Mouse (Mus musculus) induced T-regulatory cell, adult 2 months (primary cell): ENCODE measurements around the gene Rps6kc1.

ENCODE experiments used
- DNase-seq: peaks from one replicate; pipeline ENCODE4 v3.0.0-alpha.2; 2012; ENCODE audit warnings: low read depth

The Rps6kc1 gene

DNA sequence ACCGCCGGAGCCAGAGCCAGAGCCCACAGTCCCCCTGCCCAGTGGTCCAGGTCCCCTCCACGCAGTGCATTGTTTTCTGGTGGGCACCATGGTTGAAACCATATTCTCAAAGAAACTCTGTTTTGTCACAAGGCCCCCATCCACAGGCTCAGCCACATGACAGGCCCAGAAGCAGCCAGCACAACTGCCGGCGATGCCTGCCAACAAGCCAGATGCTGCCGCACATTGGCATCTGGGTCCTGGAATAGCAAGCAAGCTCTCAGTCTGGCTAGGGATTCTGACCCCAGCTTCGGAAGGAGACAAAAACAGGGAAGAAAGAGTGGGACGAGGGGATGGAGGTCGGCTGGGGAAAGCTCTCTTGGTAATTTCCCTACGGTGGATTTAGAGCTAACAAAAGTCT, 147.8 kb downstream of the Rps6kc1 start:
- no peak for DNase-seq

DNA sequence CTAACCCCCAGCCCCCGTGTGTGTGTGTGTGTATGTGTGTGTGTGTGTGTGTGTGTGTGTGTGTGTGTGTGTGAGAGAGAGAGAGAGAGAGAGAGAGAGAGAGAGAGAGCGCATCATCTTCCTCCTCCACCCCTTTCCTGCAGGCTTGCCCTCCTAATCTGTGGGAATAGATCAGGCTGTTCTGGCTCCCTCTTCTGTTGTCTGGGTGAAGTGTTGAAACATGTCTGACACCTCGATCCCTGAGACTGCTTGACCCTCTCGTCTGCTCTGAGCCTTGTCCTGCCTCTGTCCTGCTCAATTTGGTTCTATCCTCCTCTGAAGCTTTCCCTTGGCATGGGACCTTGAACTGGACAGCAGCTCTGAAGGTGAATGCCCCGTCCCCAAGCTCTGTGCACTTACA, 149.8 kb downstream of the Rps6kc1 start:
- no peak for DNase-seq

DNA sequence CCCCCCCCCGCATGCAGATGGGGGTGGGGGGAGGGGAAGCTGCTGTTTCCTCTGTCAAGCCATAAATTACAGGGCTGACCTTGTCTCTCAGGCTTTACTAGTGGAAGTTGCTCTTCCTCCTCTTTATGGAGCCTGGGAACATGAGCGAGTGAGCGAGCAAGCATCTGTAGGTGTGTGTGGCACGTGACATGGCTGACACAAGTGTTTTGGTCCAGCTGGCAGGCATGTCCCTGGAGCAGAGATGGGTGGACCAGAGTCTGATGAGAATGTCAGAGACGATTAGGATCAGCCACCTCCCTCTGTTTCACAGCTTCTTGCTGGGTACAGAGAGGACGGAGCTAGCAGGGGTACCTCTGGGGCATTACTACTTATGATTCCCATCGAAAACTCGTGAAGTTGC, 153.7 kb downstream of the Rps6kc1 start:
- DNase-seq = no peak

DNA sequence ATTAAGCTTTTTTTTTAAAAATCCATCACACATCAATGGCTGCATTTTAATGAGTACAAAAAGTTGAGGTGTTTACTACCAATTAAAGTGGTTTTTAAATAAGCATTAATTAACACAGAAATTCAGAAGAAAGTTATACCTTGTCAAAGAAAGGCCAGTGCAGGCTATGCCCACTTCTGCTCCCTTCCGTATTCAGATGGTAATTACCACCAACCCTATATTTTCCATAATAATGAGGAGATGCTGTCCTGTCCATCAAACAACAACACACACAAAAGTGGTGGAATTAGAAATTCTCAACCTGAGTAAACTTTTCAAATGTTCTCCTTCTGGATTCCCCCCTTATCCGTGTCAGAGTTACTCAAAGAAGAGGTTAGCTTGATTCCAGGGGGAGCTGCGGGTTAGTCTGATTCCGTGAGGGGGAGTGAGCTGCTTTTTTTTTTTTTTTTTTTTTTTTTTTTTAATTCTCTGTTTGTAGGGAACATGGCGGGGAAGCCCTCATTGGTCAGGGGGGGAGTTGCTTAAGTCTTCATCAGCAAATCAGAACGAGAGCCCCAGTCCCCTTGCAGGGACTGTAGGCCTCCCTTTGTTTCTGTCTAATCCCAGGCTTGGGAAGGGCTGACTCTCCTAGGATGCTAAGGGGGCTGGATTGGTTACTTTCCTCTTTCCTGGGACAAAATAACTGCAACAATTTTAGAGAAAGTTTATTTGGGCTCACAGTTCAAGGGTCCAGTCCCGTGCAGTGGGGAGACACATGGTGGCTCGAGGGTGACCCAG, 159.6 kb downstream of the Rps6kc1 start:
- DNase-seq = no peak

DNA sequence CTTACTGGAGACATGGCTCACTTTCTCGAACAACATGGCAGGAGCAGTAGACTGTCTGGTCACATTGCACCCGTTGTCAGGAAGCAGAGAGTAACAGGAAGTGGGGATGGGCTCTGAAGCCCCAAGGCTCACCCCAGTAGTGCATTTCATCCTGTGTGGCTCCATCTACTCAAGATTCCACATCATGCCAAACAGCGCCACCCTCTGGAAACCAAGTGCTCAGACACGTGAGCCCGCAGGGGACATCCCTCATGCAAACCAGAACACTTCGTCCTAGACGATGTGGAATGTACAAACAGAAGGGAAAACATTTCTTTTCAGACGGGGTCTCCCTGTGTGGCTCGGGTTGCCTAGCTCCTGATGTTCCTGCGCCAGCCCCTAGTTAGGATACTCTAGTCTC, 162.6 kb downstream of the Rps6kc1 start:
- no peak for DNase-seq

DNA sequence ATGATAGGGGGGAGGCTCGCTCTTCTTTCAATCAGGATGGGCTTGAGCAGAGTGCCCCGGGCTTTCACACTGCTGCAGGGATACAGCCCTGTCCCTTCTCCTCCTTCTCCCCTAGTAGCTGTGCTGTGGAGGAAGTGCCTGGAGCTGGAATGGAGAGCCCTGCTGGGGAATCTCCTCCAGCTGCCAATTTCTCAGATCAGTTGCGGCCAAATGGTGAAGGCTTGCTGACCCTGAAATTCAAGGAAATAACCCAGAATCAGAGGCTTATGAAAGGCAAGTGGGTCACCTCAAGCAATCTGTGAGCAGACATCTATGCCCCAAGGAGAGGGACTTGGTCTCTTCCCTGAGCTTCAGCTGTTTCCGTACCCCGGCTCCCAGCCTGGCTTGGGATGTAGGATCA, 170.1 kb downstream of the Rps6kc1 start:
- DNase-seq = no peak

DNA sequence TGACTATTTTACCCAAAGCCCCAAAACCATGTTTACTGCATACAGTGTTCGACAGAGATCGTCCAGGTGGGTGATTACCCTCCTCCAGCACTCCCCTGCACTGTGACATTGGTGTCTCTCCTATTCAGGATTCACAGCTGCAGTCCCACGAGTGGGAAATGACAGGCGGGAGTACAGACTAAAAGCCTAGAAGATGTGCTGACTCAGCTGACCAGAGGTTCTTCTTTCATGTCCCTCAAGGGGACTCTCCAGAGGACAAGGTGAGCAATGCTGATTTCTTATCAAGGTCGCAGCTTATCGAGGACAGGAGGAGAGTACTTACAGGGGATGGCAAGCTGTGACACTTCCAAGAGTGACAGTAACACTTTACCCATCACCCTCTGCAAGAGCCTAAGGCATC, 178.8 kb downstream of the Rps6kc1 start:
- no peak for DNase-seq

DNA sequence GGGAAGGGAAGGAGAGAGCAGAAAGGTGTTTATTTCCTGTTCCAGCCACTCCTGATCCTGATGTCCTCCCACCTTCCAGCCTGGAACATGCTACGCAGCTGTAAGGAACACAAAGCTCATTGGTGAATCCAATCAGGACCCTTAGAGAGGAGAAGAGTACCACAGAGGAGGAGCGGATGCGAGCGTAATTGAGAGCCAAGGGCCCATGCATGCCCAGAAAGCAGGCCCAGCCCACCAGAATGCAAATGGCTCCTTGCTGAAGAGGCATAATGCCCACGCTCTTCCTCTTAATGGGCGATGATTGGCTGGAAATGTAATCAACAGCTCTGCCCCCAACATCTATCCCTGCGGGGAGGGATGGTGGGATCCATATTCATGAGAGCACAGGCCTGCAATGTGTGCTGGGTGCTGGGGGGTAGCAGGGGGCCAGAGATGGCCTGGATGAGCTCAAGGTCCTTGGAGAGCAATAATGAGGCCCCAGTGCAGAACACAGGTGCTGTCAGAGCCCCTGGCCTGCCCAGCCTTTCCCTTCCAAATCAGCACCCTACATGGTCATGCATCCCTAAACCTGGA, 182.0 kb downstream of the Rps6kc1 start:
- DNase-seq = no peak

DNA sequence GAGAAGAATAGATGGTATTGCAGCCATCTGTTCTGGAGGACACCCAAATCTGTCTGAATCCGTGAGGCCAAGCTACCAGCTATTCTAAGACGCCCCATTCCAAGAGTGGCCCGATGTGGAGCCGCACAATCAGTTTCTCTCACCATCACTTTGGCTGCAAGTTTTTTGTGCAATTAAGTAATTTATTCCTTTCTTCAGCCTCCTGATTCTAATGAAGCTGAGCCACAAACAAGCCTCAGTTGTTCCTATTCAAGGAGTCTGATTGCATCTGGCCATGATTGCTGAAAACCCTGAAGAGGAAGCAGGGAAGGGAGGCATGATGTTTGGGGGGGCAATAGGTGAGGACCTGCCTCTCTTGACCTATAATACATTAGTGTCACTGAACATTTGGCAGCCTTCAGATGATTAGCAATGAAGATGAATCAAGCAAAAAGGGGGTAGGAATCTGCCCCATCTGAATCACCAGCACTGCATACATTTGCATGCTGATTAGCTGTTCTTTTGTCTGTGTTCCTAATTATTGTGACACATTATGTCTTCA, 183.4 kb downstream of the Rps6kc1 start:
- DNase-seq = no peak

DNA sequence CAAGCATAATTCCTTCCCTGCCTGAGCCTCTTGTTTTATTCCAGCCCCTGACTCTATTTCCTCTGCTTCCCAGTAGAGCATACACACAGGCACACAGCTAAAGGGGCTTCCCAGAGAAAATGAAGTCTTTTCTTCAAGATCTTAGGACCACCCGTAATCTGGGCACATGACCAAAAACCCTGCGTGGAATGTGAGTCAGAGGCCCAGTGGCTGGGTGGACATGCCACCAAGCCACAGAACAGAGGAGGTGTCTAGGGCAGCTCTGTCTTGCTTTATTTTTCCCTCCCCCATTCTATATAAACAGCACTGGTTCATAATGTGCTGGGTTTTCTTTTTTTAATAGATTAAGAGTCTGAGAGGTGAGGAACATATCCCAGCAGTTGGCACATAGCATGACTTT, 184.2 kb downstream of the Rps6kc1 start:
- no peak for DNase-seq

DNA sequence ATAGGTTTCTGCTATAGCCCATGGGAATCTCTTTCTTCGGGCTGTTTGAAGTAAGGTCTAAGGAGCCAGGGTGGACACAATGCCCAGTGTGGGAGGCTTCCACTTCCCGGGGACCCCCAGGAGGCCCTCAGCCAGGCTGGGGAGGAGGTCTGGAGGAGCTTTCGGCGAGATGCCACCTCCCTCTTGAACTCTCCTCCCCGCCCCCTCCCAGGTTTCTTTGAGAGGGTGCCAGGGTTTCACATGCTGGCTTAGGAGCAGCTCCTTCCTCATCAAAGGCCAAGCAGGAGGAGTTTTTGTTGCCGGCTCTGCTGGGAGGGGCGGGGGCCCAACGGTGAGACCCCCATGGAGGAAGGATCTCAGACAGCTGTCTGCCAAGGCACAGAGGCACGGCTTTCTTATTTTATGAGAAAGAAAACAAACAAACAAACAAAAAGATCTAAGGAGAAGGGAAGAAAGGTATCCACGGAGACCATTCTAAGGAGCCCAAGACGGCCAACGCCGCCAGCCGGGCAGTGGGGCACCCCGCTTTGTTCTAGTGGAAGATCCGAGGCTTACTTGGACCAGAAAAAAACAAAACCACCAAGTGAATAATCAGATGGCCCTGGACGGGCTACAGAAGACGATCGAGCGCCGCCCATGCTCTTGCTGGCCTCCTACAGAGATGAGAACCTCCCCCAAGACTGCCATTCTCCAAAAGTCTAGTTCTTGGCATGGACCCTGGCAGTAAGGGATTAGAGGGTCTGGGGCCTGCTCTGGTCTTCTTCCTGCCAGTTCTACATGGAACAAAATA, 186.8 kb downstream of the Rps6kc1 start:
- no peak for DNase-seq

DNA sequence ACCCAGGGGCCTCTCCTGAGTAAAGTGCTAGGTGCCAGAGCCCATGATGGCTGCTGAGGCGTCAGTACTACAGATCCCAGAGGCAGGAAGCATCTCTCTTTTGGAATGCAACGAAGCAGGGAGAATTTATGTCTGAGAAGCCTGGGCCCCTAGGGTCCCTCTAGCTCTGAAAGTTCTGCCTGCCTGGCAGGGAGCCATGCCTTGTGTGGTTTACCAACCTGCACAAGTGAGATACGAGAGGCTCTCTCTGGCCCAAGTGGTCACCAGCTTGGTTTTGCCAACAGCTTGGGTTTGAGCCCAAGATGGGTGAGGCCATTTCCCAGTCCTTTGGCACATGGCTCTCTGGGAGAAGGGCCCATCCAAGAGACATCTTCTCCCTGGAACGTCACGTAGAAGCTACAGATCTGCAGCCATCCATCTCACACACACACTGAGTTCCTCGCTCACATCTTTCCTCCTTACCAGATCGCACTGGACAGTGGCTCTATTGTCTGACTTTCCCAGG, 187.6 kb downstream of the Rps6kc1 start:
- no peak for DNase-seq

DNA sequence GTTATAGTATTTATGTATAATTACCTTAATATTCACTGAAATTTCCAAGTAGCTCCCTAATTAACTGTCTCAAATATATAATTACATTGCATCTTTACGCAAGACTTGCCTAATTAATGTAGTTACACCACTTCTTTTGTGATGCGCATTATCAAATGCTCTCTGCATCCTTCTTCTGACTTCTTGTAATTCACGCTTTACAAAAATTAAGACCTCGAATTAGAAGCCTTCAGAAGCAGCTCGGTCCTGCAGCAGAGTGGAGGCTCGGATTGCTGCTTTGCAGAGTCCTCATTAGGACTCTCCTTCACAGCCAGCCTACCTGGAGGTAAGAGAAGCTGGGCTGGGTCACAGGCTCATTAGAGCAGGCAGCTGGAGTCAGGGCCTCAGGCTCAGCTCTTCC, 197.7 kb downstream of the Rps6kc1 start:
- DNase-seq = no peak

DNA sequence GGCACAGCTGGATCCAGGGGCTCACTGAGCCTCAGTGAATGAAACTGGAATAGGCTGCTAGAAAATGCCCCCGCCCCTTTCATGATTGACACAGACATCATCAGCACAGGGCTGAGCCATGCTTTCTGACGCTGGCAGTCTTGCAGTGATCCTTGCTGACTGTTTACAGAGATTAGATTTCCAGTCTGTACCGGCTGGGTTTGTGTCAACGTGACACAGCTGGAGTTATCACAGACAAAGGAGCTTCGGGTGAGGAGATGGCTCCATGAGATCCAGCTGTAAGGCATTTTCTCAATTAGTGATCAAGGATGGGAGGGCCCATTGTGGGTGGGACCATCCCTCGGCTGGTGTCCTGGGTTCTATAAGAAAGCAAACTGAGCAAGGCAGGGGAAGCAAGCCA, 214.0 kb downstream of the Rps6kc1 start:
- DNase-seq = no peak

DNA sequence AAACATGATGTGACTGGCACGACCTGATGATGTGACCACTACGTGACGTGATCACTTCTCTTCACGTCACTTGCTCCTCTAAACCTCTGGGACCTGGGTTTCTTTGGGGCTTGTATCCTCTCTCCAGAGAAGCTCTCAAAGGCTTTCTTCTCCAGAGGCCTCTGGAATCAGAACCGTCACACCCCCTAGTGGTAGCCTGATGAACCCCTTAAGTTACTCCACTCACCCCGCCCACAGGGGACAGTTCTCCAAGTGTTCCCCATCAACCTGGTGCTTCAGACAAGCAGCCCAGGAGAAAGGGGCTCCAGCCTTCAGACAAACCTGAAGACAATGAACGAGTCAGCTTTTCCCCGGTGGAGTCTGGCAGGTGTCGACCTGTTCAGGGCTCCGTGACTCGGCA, 216.0 kb downstream of the Rps6kc1 start:
- no peak for DNase-seq

DNA sequence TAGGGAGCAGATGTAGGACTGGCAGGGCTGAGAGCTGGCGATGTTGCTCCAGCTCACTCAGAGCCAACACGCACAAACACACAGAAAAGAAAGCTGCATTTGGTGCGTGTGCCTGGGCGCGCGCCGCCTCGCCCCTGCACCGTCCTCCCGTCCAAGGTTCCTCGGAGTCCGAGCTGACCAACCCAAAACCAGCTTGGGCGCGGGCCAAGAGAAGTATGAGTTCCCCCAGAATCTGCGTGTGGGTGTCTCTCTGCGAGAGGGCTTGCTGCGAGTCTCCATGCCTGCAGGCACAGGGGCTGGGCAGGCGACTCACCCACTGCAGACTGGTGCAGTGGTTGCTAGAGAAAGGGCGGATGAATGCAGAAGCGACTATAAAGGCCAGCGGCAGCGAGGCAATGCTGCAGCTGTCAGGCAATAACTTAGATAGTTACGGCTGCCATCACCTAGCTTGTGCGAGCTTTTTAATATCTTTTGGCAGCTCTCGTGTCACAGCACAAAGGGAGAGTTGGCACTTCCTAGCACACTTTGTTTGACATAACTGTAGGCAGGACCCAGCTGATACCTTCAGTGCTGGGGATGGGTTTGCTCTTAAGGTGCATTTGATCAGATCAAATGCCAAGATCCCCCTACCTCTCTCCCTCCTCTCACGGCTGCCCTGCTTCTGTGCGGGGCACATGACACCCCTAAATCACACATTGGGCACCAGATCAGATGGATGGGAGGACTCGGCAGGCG, 220.9 kb downstream of the Rps6kc1 start:
- no peak for DNase-seq

DNA sequence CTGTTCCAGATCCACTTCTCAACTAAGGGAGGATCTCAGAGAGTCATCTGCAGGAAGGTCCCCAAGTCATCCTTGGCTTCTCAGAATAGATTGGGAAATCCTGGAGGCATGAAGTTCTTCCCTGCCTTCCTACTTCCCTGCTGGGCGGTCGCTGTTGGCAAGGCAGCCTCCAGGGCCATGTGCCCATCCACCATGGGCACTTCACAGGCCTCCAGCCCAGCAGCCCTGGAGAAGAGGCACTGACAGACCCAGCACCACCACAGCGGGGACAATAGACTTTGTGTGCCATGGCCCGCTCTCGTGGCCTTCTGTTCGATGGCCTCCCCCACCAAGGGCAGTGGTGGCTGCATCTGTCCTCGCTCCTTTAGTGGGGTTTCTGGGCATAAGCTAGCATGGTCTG, 228.5 kb downstream of the Rps6kc1 start:
- DNase-seq = no peak

DNA sequence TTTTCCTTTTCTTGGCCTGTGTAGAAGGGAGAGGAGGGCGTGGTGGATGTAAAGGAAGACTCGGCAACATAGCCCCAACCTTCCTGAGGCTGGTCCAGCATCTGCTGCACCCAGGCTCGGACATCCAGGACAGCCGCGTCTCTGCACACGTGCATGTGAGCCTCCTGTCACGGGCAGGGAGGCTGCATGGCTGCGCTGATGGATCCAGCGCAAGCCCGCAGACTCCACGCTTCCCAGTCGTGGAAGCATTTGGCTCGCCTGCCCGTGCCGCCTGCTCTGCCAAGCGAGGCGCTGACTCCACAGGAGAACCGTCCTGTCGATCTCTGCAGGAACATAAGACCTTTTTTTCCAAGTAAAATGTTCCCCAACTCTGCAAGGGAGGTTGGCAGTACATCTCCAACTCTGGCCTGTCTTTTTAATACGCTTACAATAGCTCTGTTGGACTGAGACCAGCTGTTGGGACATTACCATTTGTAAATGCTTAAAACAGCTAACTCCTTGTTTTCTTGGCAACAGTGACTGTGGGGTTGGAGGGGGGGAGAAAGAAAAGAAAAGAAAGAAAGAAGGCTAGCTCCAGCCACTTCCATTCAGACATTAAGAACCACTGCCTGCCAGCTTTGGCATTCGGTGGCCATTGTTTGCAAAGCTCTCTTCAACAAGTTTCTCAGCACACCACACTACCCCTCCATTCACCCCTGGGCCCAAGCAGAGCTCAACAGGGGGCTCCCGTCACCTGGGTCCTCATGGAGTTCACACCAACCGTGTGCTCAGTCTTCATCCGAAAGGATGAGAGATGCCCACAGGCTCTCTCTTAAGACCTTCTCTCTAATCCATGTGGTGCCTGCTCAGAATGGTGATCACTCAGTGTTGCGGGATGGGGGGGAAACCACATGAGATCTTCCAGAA, 229.3 kb downstream of the Rps6kc1 start:
- DNase-seq = no peak

DNA sequence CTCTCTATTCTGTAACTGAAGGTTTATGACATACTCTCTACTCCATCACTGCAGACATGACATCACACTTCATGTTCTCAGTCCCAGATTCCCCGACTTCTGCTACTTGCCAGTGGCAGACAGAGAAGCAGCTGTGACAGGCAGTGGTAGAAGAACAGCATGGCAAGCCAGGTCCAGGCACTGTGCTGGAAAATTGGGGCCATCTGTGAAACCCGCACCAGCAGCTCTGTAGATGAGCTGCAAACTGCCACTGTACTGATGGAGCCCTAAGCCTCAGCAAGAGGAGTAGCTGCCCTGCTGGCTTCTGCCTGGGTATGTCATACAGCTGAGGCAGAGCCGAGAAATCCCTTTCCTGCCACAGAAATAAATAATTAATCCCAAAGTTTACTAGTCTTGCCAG, 236.1 kb downstream of the Rps6kc1 start:
- DNase-seq = no peak

DNA sequence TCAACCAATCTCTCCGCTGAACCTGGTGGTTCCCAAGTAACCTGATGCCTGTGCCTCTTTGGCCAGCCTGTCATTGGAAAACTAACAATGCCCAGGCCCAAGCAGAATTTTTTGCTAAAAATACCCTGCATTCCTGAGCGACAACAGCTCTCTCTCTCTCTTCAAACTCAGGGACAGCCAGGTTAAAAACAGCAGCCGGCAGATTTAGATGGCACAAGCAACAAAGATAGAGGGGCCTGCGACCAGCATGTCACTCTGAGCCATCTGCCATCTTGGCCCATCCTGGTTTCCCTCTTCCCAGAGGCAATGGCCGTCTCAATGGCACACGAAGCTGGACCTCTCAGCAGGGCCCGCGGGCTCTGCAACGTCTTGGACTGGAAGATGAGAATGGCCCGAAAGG, 242.5 kb downstream of the Rps6kc1 start:
- DNase-seq = no peak

DNA sequence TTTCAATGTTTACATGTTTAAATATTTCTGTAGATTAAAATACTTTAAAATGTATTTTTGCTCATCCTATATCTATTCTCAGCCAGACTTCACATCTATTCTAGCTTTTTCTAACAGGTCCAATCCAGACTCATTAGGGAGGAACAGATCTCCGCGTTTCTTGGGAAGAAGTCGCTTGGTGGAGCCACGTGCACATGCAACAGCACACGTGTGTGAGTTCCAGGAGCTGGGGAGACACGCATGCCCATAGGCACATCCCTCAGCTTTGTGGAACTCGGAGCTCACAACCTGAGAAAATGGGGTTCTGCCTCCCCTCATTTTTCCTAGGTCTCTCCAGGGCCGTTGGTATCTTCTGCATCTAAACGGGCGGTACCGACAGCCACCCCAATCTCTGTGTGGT, 243.7 kb downstream of the Rps6kc1 start:
- no peak for DNase-seq
